Mouse (Mus musculus): Measurements from ENCODE around the gene Asb1.

Asb1 gene

DNA sequence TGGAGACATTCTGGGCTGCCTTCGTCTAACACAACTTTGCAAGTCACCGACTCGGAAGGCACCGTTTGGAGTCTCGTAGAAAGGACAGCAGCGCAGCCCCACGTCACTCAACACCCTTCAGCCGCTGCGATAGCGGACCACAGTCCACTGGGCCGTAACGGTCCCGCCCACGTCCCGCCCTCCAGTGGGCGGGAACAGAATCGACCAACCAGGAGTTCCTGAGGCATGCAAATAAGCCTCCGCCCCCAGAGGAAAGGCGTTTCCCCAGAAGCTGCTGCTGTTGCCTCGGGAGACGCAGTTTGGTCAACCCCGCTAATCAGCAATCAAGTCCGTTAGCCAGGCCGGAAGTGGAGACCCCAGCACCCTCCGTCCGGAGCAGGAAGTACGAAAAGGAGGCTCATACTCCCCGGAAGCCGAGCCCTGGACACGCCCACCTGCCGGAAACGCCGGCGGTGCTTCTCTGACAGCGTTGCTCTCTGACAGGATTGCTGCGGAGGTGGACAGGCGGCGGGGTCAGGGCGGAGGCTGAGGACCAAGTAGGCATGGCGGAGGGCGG, at the start of gene Asb1:
Asb1 (plus strand) TSS at position 274 of the 556 bp plus-strand sequence.
- DNase-seq (ENCODE audit: low spot score in 2 of 2): peak; percentile 82 to 91

- no peak for DNase-seq (ENCODE audit: low spot score in 2 of 2)
Measured at GRCm38 (mm10) chr1:91492740-91493139, 47.6 kb upstream of the Asb1 start.

- no peak for DNase-seq (ENCODE audit: low spot score in 2 of 2)
Measured at GRCm38 (mm10) chr1:91493938-91494337, 46.4 kb upstream of the Asb1 start.

GRCm38 (mm10) chr1:91494457-91495140, 45.7 kb upstream of the Asb1 start, which contains the start of gene Traf3ip1:
Traf3ip1 (plus strand) TSS chr1:91494647.
- peak; percentile 89 to 90 for DNase-seq (ENCODE audit: low spot score in 2 of 2)

GRCm38 (mm10) chr1:91495321-91495720, 45.0 kb upstream of the Asb1 start:
- DNase-seq (ENCODE audit: low spot score in 2 of 2): no peak

DNA sequence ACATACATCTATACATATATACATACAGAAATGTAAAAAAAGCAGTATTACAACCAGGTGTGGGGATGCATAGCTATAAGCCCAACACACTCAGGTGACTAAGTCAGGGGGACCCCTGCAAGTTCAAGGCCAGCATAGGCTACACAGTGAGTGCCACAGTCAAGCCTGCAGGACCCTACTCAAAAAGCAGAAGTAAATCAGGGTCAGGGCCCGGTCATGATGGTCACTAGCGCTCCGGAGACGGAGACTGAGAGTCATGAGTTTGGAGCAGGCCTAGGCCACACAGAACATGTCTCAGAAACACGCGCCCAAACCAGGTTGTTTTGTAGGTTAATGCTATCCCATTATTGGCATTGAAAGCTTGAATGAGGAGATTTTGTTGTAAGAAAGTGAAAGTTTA, 41.8 kb upstream of the Asb1 start:
- DNase-seq (ENCODE audit: low spot score in 2 of 2): no peak

DNA sequence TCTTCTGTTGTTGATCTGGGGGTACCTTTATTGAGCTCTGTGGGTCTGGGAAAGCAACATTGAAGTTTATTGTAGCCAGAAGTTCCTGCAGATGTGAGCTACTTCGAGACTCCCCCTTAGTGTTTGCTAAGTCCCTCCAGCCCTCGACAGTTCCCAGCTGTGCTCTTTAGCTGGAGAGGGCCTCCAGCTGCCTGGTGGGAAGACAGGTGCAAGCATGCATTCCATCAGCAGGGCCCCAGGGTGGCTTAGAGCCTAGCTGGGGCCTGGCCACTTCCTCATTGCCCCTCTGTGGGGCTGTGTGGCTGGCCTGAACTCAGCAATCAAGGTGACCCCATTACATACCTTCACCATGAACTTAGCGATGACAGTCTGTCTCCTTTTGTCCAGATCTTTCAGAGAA, 35.7 kb upstream of the Asb1 start:
- no peak for DNase-seq (ENCODE audit: low spot score in 2 of 2)

GRCm38 (mm10) chr1:91514916-91515315, 25.4 kb upstream of the Asb1 start:
- no peak for DNase-seq (ENCODE audit: low spot score in 2 of 2)

DNA sequence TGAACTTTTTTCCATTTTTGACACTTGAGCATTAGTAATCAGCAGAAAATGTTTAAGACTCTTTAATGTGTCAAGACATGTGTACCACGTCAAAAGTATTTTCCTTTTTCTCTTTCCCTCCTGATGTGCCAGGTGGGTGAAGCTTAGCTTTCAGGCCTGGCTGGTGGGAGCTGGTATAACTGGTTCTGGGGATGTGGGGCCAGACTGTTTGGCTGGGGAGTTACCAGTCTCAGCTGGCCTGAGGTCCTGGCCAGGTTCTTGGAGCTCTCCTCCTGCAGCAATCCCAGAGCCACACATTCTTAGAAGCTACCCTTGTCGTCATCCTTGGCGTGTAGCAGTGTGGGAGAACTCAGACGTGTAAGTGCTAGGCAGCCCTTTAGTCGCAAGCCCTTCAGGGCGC, 24.7 kb upstream of the Asb1 start:
- peak in 1 of 2 experiments; percentile 48 for DNase-seq (ENCODE audit: low spot score in 2 of 2)

GRCm38 (mm10) chr1:91523759-91524158, 16.6 kb upstream of the Asb1 start:
- DNase-seq (ENCODE audit: low spot score in 2 of 2): peak in 1 of 2 experiments; percentile 23

GRCm38 (mm10) chr1:91525838-91526237, 14.5 kb upstream of the Asb1 start:
- DNase-seq (ENCODE audit: low spot score in 2 of 2): no peak

- no peak for DNase-seq (ENCODE audit: low spot score in 2 of 2)
Measured at GRCm38 (mm10) chr1:91530166-91530565, 10.2 kb upstream of the Asb1 start.

- DNase-seq (ENCODE audit: low spot score in 2 of 2): no peak
Measured at GRCm38 (mm10) chr1:91532243-91532642, 8.1 kb upstream of the Asb1 start.

DNA sequence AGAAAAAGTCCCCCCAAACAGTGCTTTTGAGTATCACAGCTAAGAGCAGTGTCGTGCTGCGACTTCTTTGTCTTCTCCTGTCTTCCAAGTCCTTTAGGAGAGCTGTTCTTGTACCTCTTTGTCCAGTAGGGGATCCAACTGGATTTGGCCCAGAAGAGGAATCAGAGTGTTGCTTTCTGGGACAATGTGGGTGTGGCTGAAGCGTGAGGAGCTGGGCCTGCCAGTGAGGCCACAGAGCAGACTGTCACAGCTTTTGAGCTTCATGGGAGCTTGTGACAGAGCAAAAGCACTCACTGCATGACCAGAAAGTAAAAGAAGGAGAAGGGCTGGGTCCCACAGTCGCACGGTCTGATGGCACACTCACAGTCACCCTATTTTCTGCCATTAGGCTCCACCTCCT, 7.5 kb upstream of the Asb1 start:
- no peak for DNase-seq (ENCODE audit: low spot score in 2 of 2)

DNA sequence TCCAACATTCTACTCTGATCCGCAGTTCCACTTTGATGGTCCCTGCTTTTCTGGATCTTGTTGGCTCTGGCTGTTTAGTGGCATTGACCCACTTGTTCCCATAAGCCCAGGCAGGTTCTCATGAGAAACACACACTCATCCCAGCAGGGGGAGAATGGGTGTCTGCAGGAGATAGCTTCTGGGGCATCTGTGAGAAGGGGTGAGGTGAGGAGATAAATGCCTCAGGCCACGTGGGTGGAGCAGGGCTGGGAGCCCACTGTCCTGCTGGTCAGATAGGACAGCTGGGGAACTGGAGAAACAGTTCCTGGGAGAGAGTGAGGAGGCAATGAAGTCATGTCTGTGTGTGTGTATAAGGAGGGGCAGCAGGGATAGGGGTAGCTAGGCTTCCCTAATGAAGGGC, 6.9 kb upstream of the Asb1 start:
- no peak for DNase-seq (ENCODE audit: low spot score in 2 of 2)

- no peak for DNase-seq (ENCODE audit: low spot score in 2 of 2)
Measured at GRCm38 (mm10) chr1:91533961-91534723, 6.2 kb upstream of the Asb1 start.

DNA sequence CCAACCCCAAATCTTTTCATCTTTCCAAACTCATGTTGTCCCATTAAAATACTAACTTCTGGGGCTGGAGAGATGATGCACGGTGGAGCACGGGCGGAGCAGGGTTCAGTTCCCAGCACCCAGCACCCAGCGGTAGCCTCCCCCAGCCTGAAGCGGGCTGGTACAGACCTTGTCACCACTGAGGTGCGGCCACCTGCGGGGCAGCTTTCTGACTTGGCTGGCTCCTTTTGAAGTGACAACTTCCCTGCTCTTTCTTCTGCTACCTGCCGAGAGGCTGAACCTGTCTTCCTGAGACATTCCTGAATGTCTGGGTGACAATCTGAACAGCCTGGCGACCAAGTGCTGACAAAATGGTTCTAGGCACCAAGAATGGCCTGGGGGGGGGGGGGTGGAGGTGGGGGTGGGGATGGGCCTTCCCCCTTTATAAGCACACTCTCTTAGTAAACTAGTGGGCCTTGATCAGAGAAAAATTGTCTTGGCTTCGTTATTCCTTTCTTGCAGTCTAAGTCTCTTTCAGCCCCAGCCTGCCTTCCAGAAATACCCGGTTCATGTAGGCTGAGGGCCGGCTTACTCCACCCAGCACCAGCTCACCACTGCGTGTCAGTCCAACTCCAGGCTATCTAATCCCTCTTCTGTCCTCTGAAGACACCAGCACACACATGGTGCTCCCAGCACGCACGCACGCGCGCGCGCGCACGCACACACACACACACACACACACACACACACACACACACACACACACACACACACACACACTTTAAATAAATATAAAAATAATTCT, 2.4 kb upstream of the Asb1 start:
- DNase-seq (ENCODE audit: low spot score in 2 of 2): no peak

DNA sequence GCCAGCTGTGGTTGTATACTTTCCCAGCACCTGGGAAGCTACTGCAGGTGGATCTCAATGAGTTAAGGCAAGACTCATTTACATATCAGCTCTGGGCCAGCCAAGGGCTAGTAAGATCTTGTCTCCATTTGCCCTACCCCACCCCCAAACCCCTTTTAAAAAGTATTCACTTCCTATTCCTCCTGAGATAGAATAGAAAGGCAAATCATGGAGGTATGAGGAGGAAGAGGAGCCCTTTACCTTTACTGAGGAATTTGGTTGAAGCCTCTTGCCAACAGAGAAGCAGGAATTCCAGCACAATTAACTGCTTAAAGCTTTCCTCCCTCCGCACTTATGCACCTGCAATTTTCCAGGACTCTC, 1.8 kb upstream of the Asb1 start:
- DNase-seq (ENCODE audit: low spot score in 2 of 2): no peak

DNA sequence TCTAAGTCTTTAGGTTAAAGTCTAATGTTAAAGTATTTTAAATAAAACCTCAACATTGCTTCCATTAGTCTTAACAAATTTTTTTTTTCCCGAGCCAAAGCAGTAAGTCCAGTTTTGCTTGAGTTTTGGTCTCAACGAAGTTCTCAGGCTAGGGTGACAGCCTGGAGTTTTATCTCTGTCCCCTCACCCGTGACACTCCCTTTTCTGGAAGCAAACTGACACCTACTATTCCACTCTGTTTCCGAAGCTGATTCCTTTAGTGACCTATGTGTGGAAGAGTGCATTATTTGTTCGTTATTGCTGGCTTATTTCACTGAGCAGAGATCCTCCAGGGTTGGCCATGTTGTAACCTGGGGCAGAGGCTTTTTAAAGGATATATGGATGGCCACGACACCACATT, 1.1 kb upstream of the Asb1 start:
- no peak for DNase-seq (ENCODE audit: low spot score in 2 of 2)

DNA sequence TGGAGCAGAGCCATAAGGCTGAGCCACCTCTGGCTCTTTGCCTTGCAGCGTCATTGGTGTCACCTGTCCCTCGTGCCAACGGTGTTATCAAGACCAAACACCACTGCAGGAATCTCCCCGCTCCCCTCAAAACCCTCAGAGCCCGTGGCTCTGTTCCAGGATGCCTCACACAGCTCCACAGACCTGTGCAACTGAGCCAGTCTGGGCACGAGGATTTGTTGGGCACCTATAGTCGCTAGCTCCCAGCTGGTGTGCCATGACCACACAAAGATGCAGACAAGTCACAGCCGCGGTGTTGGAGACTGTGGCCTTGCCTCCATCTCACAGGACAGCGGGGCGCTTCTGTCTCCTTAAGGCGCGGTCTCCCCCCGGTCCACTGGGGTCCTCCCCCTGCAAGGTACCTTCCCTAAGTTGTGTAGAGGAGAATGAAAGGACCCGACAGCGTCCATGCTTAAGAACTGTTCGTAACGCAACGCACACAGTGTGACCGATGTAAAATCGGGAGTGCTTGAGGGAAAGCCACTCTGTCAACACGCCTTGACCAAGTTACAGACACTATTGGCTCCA, 557 bp upstream of the Asb1 start:
- DNase-seq (ENCODE audit: low spot score in 2 of 2): peak in 1 of 2 experiments; percentile 16

DNA sequence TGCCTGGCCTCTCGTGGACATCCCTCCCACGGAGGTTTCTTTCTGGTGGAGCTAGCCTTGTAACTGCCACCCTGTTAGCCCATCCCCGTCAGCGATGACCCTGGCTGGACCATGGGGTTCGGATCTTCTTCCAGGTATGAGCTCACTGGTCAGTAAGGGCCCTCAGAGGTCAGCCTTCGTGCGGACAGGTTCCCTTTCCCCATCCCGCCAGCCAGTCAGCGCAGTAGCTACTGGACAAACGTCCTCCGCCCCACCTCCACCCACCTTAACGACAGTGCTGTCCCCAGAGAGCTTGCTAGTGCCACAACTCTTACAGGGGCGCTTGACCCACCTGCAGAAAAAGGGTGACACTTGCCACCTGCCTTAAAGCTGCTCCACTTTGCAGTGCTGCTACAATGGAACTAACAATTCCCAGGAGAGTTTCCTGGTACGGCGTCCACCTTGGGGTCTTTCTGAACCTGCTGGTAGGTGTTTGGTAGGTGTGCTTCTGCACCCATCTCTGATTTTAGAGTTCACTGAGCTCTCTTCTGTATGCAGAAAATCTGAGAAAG, 773 bp downstream of the Asb1 start:
- DNase-seq (ENCODE audit: low spot score in 2 of 2): peak in 1 of 2 experiments; percentile 10

GRCm38 (mm10) chr1:91543974-91544373, 3.6 kb downstream of the Asb1 start:
- no peak for DNase-seq (ENCODE audit: low spot score in 2 of 2)

Data from urinary bladder, adult 18-20 months (tissue).